Mouse (Mus musculus) cortical plate, adult 2 months (tissue): Measurements from ENCODE around the gene Hoxd13. TPM values are rescaled to one million over a fixed set of nuclear protein-coding genes. Genes with fewer than 3 reads are reported as not detected.

Experiments
- H3K27ac ChIP-seq: fragments of 200-500 bp; 2 replicates; pipeline ENCODE4 v1.5.1; 2012; ENCODE audit warnings: low read length, control low read depth, inconsistent platforms; ENCODE audit not compliant: insufficient read depth
- H3K4me1 ChIP-seq: fragments of 200-500 bp; 2 replicates; pipeline ENCODE4 v1.6.1; 2011; ENCODE audit warnings: low read length; ENCODE audit not compliant: control insufficient read depth, insufficient read depth
- H3K4me3 ChIP-seq: fragments of 200-500 bp; 2 replicates; pipeline ENCODE4 v1.5.1; 2011; ENCODE audit warnings: mild to moderate bottlenecking, low read length, control low read depth; ENCODE audit not compliant: insufficient read depth
- CTCF ChIP-seq: fragments of 200-500 bp; IDR thresholded peaks from 2 replicates; pipeline ENCODE4 v1.5.1; 2011; ENCODE audit warnings: mild to moderate bottlenecking, control low read depth, low read length; ENCODE audit not compliant: insufficient read depth; ENCODE audit errors: extremely low read depth
- POLR2A ChIP-seq: fragments of 200-500 bp; IDR thresholded peaks from 2 replicates; pipeline ENCODE4 v1.6.1; 2011; ENCODE audit warnings: mild to moderate bottlenecking, low read length, control low read depth; ENCODE audit not compliant: insufficient read depth; ENCODE audit errors: extremely low read depth
- polyA plus RNA-seq: library from polyadenylated mRNA; depleted of rRNA; stranded (reverse); fragments of >200 nt; gene quantifications from 2 replicates; pipeline ENCODE4 v1.2.3, GENCODE M21; 2012

Hoxd13 gene
- polyA plus RNA-seq, 1 experiment, result not detected

- H3K4me1 ChIP-seq, result no peaks in the 10 kb centered on the region
- no peak overlapping the region for H3K27ac ChIP-seq
- H3K4me3 ChIP-seq, result no peak overlapping the region
- TF ChIP-seq CTCF (no peak), POLR2A (no peak)
Measured at GRCm38 (mm10) chr2:74681594-74682531, 13.8 kb downstream of the Hoxd13 start.

- TF ChIP-seq POLR2A (no peak), CTCF (no peak)
- no peak overlapping the region for H3K4me3 ChIP-seq
- H3K4me1 ChIP-seq, result no peaks in the 10 kb centered on the region
- H3K27ac ChIP-seq, result no peak overlapping the region
Measured at GRCm38 (mm10) chr2:74682796-74683195, 14.7 kb downstream of the Hoxd13 start.

DNA sequence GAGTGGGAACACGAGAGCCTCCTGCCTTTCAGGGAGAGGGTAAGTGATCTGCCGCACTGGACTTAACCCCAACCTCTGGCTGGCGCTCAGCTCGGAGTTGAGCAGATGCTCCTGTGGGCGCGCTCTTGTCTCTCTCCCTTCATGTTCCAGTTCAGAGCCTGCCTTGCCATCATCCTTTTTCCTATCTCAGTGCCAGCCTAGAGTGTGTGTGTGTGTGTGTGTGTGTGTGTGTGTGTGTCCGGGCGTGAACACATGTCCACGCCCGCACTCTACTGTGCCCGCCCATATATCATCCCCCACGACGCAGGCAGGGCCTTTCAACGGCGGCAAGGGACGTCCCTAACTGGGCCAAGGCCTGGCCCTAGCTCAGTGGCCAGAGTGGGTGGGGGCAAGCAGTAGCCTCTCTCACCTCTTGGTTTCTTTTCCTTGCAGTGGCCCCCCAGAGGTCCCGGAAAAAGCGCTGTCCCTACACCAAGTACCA is 15.4 kb downstream of the Hoxd13 start:
- H3K4me1 ChIP-seq, result no peaks in the 10 kb centered on the region
- H3K4me3 ChIP-seq, result no peak overlapping the region
- H3K27ac ChIP-seq, result no peak overlapping the region
- no peak for TF ChIP-seq CTCF
- TF ChIP-seq POLR2A, result no peak

- H3K4me1 ChIP-seq, result no peaks in the 10 kb centered on the region
- H3K27ac ChIP-seq, result no peak overlapping the region
- TF ChIP-seq CTCF (no peak), POLR2A (no peak)
- H3K4me3 ChIP-seq, result no peak overlapping the region
Measured at GRCm38 (mm10) chr2:74684106-74684505, 16.0 kb downstream of the Hoxd13 start.

- no peak for TF ChIP-seq POLR2A
- TF ChIP-seq CTCF, result no peak
- Histone ChIP-seq H3K27ac (no peak overlapping the region), H3K4me3 (no peak overlapping the region), H3K4me1 (no peaks in the 10 kb centered on the region)
Measured at GRCm38 (mm10) chr2:74685059-74685603, 17.0 kb downstream of the Hoxd13 start.

DNA sequence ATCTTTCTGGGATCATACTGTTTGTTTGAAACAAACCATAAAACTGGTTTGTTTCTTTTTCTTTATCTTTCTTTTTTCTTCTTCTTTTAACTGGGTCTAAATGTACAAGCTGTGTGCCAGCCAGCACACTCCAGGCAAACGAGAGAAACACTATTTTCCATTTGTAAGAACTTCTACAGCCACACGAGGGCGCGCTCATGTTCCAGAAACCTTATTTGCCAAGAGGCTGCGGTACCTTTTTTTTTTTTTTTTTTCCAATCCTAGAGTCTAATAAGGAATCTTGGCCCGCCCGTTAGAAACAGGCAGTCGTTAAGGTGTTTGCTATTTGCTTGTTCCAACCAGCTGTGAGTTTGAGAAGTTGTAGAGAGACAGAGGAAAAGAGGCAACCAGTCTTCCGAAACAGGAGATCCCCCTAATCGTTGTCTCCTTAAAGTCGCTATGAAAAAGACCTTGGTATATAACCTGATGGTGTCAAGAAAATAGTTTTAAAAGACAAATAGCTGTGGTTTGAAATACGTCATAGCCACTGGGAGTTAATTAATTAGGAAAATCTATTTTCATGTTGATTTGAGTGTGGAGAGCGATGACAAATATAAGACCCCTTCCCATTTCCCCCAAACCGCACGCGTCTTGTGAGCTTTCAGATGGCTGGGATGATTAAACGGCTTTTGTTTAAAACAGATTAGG is 18.3 kb downstream of the Hoxd13 start:
- TF ChIP-seq POLR2A, result no peak
- TF ChIP-seq CTCF, result peak; percentile 40
- no peak overlapping the region for H3K27ac ChIP-seq
- H3K4me3 ChIP-seq, result no peak overlapping the region
- H3K4me1 ChIP-seq, result no peaks in the 10 kb centered on the region

GRCm38 (mm10) chr2:74686988-74687697 is 19.0 kb downstream of the Hoxd13 start:
- TF ChIP-seq CTCF (no peak), POLR2A (no peak)
- Histone ChIP-seq H3K27ac (no peak overlapping the region), H3K4me3 (no peak overlapping the region), H3K4me1 (no peaks in the 10 kb centered on the region)

DNA sequence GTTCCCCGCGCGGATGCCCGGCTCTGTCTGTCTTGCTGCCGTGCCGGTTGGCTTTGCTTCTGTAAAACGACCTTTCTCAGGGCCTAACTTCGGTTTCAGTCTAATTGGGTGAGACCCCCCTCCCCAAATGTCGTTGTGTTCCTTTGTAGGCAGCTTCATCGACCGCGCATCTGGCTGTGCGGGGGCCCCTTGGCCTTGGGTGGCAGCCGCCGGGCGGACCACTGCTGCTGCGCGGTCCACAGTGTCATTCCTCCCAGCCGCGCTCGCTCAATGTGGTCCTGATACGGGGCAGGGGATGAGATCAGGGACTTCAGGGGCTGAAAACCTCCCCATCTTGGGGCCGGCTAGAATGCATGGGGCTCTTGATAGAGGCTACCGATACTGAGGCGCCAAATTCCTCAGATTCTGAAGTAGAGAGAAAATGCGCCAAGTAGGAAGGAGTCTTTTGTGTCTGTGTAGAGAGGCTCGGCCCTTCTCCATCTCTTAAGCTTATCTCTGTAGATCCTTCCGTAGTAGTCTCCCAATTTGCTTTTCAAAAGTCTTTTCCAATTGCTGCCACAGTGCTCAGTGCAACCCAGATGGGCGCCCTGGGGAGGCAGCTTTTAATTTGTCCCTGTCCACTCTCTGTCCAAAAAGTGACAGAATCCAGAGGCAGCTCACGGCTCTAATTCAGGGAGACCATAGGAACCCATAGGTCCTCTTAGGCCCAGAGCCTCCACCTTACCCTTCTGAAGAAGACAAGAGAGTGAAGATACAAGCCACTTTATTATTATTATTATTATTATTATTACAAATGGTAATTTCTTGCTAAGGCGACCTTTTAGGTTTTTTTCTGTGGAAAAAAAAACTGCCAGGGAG is 19.8 kb downstream of the Hoxd13 start:
- H3K4me3 ChIP-seq, result no peak overlapping the region
- TF ChIP-seq CTCF, result no peak
- no peak for TF ChIP-seq POLR2A
- H3K4me1 ChIP-seq, result no peaks in the 10 kb centered on the region
- H3K27ac ChIP-seq, result no peak overlapping the region
